Mouse (Mus musculus) induced T-regulatory cell, adult 2 months (primary cell): Measurements from ENCODE around the gene March2.

ENCODE experiments used
- DNase-seq: peaks from one replicate; pipeline ENCODE4 v3.0.0-alpha.2; 2012; ENCODE audit warnings: low read depth

March2 gene

GRCm38 (mm10) chr17:33637038-33637437 lies 81.4 kb downstream of the March2 start:
- no peak for DNase-seq
